Mouse (Mus musculus) bone marrow macrophage, adult 2 months (primary cell): ENCODE results near the gene Atp10a.

Experiments
- CTCF ChIP-seq: IDR thresholded peaks from 2 replicates; pipeline ENCODE4 v1.5.1; 2012; ENCODE audit warnings: low read depth, mild to moderate bottlenecking, low read length, moderate library complexity
- POLR2A ChIP-seq: IDR thresholded peaks from 2 replicates; pipeline ENCODE4 v1.6.1; 2012; ENCODE audit warnings: mild to moderate bottlenecking, low read depth, low read length, borderline replicate concordance

DNA sequence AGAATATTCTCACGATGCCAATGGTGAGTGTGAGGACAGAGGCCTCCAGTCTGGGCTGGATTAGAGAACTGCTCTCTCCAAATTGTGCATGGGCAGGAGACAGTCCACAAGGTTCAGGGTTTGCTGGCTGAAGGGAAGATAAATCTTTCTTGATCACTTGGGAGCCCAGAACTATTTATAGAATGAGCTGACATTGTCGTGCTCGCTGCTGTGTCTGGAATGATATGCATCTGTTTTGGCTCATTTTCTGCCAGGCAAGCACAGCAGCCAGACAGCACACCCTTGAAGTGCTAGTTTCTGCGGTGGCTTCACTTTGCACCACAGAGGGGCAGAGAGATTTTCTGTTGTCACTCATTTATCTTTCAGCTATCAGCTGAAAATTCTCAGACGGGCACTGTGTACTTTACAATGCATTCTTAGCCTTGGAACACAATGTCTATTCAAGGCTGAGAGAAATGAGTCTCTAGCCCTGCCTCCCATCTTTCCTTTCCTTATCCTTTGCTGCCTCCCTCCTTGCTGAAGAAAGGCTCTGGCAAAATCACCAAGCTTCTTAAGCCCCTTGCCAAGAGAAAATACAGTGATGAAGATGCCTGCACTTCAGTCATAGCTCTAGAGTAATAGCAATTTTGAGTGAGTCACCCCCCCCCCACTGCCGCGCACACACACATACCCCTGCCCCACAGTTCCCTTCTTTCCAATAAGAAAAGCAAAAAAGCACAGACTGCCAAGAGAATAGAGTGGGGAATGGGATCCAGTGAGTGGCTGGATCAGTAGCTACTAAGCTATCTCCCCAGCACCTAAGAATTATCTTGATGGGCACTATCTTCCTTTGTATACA is 132.7 kb downstream of the Atp10a start:
- no peak for TF ChIP-seq POLR2A
- no peak for TF ChIP-seq CTCF
